Mouse (Mus musculus): ENCODE data around the gene Podn.
"Not testable (repeated sequence)": the region's sequence is repeated elsewhere in the genome, so short reads cannot be mapped to it uniquely, and the experiment has no call there.

Podn gene

DNA sequence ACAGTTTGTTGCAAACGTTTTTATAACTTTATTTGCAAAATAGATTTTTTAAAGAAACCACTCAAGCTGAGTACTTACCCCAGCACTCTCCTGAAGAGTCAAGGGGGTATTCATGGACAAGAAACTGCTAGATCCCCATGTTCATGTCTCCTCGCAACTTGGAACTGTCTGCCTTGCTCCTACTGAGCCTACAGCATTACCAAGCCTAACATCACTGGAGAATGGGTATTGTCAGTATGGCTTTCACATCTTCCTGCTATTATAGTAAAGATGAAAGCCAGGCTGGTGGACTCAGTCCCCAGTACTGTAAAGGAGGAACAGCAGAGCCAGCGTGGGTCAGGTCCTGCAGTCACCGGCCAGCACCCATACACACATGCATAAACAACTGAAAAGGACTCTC is at the start of gene Podn:
Podn (minus strand) TSS at position 101 of the 400 bp plus-strand sequence.
- DNase-seq (ENCODE audit: low spot score) = no peak

DNA sequence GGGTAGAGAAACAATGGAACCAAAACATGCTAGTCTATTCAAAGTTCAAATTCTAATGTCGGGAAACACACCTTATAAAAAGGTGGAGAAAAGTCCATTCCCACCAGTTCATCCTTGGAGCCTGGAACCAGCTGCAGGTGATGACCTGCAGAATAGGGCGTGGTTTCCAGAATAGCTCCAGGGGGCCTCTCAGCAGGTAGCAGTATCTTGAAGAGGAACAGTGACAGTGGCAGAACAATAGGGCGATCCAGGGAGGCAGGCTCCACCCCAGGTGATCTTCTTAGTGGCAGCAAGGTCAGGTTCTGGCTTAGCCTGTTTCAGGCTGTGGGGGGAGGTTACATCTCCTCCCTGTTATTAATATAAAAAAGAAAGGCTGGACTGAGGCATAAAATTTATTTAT is 49.3 kb upstream of the Podn start:
- DNase-seq (ENCODE audit: low spot score) = not testable (repeated sequence)

DNA sequence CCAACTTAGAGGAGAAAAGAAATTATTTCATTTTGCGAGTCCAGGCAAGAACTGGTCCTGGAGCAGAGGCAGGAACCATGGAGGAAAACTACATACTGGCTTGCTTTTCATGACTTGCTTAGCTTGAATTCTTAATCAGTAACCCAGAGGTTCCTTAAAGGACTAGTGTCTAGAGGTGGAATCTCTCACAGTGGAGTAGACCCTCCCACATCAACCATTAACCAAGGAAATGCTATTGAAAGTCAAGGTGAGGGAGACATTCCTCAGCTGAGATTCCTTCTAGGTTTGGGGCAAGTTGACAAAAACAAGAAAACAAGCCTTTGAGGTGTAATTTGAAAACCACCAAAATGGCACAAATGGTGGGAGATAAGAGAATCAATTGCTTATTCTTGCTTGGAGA is 48.6 kb upstream of the Podn start, which contains the start of gene Scp2:
Scp2 (minus strand) TSS at position 119 of the 400 bp plus-strand sequence.
- no peak for DNase-seq (ENCODE audit: low spot score)

DNA sequence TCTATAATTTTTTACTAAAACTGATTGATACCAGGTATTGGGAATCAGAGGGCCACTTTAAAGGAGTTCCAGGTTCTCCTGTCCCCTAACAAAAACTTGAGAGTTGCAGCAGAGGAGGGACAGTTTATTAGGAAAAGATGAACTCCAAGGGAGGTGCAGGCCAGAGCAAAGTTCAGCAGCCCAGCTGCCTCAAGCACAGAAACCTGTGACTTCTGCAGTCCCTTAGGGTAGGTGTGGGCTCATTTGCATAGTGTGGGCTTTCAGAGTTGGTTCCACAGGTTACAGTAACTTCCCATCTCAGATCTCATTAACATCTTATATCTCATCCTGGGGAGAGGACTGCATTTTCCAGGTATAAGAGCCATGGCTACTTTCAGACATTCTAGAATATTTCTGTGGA is 47.5 kb upstream of the Podn start:
- no peak for DNase-seq (ENCODE audit: low spot score)

DNA sequence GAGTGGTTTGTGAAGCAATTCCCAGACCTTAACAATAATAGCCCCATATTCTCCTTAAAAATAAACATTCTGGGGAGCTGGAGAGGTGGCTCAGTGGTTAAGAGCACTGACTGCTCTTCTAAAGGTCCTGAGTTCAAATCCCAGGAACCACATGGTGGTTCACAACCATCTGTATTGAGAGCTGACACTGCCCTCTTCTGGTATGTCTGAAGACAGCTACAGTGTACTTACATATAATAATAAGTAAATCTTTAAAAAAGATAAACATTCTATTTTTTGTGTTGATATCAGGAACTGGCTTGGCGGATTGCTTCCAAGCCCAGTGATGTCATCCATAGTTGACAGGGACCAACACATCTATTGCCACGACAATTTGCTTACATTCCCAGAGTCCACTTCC is 46.9 kb upstream of the Podn start:
- not testable (repeated sequence) for DNase-seq (ENCODE audit: low spot score)

DNA sequence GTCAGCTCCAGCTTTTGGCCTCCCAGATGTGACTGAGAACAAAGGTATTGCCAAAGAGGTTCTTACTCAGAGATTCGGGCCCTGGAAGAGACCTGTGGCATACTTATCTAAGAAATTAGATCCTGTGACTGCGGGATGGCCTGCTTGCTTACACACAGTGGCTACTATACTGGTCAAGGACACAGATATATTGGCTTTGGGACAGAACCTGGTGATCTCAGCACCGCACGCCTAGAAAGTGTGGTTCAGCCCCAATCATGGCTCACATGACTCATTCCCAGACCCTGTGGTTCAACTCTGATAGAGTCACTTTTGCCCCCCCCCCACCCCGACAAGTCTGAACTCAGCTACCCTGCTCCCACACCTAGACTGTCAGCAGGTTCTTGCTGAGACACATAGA is 40.7 kb upstream of the Podn start:
- DNase-seq (ENCODE audit: low spot score) = no peak

DNA sequence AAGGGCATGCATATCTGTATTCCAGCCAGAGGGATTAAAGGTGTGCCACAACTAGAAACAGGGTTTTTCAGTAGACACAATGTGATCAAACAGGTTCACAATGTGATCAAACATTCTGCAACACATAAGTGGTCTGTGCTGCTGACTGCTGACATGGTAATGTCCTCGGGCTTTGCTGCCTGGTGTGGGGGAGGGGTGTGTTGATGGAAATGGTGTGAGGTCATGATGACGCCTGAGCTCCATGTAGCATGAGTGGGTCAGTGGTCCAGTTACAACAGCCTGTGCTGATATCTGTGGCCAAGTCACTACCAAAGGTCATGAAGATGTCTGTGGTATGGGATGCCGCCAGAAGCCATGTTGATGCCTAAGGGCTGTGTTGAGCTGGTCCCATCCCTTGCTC is 34.2 kb upstream of the Podn start:
- DNase-seq (ENCODE audit: low spot score) = no peak

DNA sequence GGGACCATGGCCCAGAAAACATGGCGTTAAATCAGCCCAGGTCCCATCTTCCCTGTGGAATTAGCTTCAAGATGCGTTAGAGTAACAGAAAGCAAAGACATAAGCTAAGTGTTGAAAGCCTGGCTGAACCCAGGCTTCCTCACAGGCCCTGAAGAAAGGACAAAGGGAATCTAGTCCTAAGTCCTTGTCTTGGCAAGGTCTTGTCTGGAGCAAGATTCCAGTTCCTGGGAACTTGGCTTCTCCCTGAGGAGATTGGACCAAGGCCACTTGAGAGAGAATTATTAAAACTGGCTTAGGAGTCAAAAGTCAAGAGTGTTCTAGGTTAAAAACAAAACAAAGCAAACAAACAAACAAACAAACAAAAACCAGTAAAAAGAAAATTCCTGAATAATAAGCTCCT is 32.1 kb upstream of the Podn start:
- DNase-seq (ENCODE audit: low spot score) = no peak

DNA sequence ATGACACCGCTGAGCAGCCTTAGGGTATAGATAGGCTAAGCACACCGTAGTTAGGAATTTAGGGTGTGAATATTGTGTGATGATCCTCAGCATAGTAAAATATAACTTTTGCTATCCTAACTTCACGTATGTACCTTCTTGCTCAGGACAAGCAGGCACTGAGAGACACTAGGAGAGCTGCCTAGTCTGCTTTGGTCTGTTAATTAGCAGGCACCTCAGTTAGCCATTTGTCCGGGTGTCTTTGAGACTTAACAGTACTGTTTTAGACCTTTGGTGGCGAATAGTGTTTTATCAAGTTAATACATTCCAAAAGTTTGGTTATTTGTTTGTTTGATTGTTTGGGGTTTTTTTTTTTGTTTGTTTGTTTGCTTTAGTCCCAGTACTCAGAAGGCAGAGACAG is 31.3 kb upstream of the Podn start:
- no peak for DNase-seq (ENCODE audit: low spot score)

DNA sequence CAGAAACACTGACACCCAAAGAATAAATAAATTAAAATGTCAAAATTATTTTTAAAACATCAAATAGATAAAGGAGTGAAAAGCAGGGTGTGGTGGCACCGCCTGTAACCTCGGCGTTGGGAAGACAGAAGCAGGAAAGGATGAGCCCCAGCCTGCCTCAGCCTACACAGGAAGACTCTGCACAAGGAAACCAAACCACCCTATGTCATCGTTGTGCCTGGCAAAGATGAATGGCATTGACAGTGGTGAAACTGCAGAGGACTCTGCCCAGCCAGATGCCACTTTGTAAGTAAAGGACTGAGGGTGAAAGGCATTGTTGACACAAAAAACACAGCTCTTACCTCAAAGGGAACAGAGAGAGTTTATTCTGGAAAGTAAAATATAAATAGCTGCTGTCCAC is 30.0 kb upstream of the Podn start:
- DNase-seq (ENCODE audit: low spot score) = no peak

DNA sequence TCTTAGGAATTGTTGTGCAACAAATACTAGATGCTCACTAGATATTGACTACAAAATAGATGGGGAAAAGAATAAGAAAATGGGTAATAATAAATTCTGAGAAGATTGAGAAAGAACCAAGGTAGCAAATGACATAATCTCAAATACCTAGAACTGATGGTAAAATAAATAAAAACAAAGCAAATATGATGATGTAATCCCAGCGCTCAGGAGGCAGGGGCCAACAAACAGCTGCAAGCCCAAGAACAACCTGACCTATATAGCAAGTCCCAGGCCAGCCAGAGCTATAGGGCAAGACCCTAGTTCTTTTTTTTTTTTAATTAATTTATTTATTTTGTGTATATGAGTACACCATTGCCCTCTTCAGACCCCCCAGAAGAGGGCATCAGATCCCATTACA is 27.9 kb upstream of the Podn start:
- no peak for DNase-seq (ENCODE audit: low spot score)

DNA sequence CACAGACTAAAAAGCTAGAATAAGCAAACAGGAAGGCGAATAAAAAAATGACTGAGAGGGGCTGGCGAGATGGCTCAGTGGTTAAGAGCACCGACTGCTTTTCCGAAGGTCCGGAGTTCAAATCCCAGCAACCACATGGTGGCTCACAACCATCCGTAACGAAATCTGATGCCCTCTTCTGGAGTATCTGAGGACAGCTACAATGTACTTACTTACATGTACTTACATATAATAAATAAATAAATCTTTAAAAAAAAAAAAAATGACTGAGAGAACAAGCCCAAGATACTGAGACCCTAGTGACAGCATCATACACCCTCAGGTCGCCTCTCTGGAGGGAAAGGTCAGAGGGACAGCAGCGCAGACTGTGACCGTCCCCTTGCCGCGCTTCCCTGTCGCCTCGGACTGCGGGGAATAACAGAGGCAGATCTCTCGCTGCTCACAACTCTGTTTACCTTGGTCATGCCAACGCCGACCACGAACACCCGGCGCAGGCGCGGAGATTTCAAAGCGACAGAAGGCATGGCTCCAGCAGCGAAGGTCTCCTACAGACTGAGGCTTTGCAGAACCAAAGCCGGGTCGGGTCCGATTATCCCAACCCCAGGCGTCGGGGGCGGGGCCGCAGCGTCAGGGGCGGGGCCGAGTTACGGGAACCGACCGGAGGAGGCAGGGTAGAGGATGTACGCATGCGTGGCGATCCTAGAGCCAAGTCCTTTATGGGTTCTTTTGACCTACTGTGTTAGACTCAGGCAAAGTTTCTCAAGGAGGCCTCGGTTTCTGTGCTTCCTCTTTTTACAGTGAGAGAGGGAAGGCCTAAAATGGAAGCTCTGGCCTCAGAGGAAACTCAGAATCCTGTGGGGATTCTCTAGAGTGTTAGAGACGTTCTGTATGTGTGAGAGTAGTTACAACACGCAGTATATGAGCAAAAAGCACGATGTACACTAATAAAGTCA is 22.0 kb upstream of the Podn start:
- peak; percentile 98 for DNase-seq (ENCODE audit: low spot score)

DNA sequence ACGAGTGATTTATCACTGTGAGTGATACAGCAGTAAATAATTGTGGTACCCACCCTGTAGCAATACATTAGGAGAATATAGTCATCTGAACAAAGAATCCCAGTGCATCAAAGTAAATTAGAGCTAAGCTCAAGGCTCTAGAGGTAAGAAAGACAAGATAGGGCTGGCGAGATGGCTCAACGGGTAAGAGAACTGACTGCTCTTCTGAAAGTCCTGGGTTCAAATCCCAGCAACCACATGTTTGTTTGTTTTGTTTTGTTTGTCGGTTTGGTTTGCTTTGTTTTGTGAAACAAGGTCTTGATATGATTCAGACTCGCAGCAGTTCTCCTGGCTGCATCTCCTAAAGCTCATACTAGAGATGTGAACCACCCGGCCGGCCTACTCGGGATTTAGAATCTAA is 21.2 kb upstream of the Podn start:
- DNase-seq (ENCODE audit: low spot score) = no peak

DNA sequence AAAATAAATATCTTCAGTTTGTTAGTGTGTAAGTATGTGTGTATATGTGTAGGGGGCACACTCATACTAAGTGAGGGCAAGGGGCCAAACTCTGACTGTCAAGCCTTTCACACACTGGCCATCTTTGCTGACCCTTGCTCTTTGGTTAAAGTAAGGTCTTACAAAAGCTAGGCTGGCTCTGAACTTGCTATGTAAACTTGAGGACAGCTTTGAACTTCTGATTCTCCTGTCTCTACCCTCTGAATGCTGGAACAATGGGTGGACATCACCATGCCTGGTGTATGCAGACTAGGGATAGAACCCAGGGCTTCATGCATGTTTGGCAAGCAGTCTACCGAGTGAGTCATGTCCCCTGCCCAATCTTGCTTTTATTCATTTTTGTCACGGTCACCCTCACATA is 20.2 kb upstream of the Podn start:
- DNase-seq (ENCODE audit: low spot score) = no peak

DNA sequence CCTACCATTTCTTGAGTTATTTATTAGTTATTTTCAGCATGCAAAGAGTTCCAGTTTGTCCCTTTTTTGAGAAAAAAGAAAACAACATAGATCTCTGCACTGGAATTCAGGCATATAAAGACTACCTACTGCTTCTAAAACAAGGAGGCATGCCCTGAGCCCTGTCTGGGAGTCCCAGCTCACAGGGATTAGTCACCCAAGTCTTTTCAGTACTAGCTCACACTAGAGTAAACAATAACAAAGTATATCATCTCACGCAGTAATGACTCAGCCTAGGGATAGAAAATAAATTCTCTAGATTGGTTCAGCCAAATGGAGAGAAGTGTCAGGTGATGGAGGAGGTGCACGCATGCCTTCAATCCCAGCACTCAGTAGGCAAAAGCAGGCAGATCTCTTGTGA is 14.5 kb upstream of the Podn start:
- DNase-seq (ENCODE audit: low spot score) = no peak

DNA sequence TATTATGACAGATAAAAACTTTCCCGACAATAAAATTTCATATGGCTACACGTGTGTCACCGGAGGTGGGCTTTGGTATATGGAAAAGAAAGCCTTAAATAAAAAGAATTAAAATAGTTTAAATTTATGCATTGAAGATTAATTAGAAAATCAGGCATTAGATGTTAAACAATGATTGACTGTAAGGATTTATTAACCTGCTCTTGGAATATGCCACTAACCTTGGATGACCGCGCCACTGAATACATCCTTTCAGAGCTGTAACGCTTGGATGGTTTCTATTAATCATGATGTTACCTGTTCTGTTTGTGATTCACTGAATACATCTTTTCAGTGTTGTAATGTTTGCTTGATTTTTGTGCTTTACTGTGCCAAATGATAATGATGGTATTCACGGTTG is 13.5 kb upstream of the Podn start:
- DNase-seq (ENCODE audit: low spot score) = no peak

DNA sequence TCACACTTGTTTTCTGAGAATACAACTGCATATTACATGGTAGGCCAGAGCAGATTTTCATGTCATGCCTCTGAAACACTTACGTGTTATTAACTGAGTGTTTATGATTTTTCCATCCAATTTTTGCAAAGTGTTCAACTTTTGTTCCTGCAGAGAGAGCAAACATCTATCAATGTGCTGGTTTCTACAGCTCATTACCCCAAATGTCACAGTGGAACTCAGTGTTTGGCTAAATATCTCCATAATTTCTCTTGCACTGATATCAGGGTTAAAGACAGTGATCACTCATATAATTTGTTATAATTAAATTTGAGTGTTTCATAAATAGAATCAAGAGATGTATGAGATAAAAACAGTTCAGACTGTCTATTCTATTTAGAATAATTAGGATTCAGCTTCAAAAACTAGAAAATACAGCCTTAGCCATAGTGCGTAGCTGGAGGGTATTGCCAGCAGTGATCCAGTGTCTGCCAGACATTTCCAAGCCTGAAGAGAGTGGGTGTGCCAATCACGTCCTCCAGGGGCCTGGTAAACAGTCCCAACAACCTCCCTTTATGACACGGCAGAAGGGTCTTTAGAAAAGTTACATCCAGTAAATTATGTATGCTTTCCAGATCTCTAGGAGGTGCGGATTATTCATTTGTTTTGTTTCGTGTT is 3.4 kb downstream of the Podn start:
- no peak for DNase-seq (ENCODE audit: low spot score)

DNA sequence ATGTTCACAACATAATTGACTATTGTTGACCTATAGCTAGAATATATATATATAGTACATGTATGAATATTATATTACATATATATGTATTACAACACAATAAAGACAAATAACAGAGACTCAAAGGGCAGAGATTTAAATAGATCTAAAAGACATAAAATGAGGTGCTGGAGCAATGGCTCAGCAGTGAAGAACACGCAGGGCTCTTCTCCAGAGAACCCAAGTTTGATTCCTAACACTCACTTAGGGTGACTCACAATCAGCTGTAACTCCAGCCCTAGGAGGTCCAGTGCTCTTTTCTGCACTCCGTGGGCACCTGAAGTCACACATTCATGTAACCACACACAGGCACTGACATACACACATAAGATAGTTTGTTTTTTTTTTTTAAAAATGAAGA is 12.3 kb downstream of the Podn start:
- no peak for DNase-seq (ENCODE audit: low spot score)

DNA sequence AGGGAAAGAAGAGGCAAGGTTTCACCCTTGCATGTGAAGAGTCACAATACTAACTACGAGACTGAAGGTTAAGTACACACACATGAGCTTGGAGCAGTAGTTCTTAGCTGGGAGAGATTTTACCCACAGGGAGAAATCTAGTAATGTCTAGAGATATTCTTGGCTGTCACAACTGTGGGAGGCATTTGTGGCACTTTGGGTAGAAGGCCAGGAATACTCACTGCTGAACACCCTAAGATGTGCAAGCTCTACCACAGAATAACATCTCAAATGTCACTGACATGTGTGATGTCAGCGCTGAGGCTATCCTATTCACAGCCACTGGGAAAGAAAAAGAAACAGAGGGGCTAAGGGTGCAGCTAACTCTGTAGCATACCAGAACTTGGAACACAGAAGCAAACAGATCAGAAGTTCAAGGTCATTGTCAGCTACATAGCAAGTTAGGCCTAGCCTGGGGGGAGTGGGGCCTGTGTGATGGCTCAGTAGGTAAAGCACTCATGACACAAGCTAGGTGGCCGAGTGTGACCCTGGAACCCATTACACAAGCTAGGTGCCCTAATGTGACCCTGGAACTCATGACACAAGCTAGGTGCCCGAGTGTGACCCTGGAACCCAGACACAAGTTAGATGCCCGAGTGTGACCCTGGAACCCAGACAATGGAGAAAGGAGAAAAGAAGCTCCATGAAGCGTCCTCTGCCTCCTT is 13.1 kb downstream of the Podn start:
- no peak for DNase-seq (ENCODE audit: low spot score)

DNA sequence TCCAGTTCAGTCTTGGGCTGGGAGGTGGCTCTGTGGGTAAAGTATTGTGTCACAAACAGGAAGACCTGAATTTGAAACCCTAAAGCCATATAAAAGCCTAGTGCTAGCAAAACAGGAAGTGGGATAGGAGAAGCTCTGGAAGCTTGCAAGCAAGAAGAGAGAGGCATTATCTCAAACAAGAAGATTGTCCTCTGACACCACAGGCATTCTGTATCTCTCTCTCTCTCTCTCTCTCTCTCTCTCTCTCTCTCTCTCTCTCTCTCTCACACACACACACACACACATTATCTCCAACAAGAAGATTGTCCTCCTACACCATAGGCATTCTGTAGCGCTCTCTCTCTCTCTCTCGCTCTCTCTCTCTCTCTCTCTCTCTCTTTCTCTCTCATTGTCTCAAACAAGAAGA is 13.8 kb downstream of the Podn start:
- DNase-seq (ENCODE audit: low spot score) = no peak

DNA sequence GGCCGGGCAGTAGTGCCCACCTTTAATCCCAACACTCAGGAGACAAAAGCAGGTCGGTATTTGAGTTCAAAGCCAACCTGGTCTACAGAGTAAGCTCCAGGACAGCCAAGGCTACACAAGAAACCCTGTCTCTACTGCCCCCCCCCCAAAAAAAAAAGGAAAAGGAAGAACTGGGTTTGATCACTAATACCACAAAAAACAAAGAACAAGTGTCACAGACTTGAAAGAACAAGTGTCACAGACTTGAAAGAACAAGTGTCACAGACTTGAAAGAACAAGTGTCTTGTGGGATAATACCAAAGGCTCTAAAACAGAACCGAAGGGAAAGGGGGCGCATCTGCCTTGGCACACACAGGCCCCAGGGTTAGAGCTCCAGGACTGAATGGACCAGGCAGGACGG is 15.4 kb downstream of the Podn start:
- no peak for DNase-seq (ENCODE audit: low spot score)

DNA sequence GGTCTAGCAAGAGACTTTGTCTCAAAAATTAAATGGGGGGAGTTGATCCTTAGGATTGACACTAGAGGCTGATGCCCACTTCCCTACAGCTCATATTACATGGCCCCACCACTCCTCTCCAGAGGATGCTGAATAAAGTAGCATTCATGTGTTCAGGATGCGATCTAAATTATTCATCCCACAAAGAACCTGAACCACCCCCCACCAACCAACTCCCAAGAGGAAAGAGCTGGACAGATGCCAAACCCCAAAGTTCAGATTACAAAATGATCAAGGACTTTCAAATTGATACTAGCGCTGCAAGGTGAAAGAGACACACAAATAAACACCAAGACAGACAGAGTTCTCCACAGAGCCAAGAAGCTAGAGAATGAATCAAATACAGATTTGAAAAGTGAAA is 16.5 kb downstream of the Podn start:
- no peak for DNase-seq (ENCODE audit: low spot score)

DNA sequence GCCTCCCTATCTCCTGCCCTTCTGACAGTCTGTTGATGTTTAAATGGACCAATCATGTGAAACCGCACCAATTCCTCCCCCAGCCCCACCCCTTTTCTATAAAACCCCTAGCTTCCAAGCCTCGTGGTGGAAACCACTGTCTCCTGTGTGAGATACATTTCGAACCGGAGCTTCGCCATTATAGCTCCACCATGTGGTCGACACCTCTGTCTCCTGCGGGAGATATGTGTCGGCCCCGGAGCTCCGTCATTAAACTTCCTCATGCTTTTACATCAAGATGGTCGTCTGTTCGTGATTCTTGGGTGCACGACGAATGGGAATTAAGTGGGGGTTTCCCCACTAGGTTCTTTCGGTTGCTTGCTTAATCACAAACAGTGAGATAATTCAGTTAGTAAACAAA is 17.1 kb downstream of the Podn start:
- DNase-seq (ENCODE audit: low spot score) = not testable (repeated sequence)
